Mouse (Mus musculus) myocyte (in vitro differentiated cells): ENCODE results near the gene Pde8b. TPM values are rescaled to one million over a fixed set of nuclear protein-coding genes. Genes with fewer than 3 reads are reported as not detected.

Source experiments
- H3K27me3 ChIP-seq: one replicate; pipeline ENCODE4 v1.6.1; 2011; ENCODE audit not compliant: control insufficient read depth, insufficient read depth, insufficient read length
- H3K36me3 ChIP-seq: one replicate; pipeline ENCODE4 v1.6.1; 2011; ENCODE audit not compliant: control insufficient read depth, insufficient read depth
- H3K4me2 ChIP-seq: one replicate; pipeline ENCODE4 v1.6.1; 2011; ENCODE audit warnings: low read depth, control low read depth
- H3K4me3 ChIP-seq: one replicate; pipeline ENCODE4 v1.5.1; 2011; ENCODE audit warnings: mild to moderate bottlenecking, control low read depth, moderate library complexity
- H3K79me2 ChIP-seq: one replicate; pipeline ENCODE4 v1.6.1; 2011; ENCODE audit not compliant: control insufficient read depth, insufficient read depth
- H3ac ChIP-seq: one replicate; pipeline ENCODE4 v1.6.1; 2011; ENCODE audit not compliant: control insufficient read depth, insufficient read length
- CEBPB ChIP-seq: IDR thresholded peaks from 2 replicates; pipeline ENCODE4 v1.6.1; 2011; ENCODE audit warnings: mild to moderate bottlenecking, moderate library complexity; ENCODE audit not compliant: poor library complexity, insufficient read depth, severe bottlenecking
- E2F4 ChIP-seq: IDR thresholded peaks from one replicate; pipeline ENCODE4 v1.6.1; 2011; ENCODE audit warnings: mild to moderate bottlenecking, control low read depth, moderate library complexity; ENCODE audit not compliant: insufficient read depth
- MAX ChIP-seq: IDR thresholded peaks from one replicate; pipeline ENCODE4 v1.6.1; 2011; ENCODE audit warnings: low read depth, mild to moderate bottlenecking, control low read depth
- MYOD1 ChIP-seq, 3 experiments: IDR thresholded peaks; one replicate each; pipeline ENCODE4 v1.6.1; 2011; ENCODE audit warnings: control low read depth in 2 of 3, low read depth in 2 of 3, mild to moderate bottlenecking in 2 of 3, moderate library complexity in 1 of 3; ENCODE audit not compliant: insufficient read length in 2 of 3, control insufficient read depth in 1 of 3
- MYOG ChIP-seq, 3 experiments: IDR thresholded peaks; one replicate each; pipeline ENCODE4 v1.6.1; 2011; ENCODE audit warnings: control low read depth in 2 of 3, low read depth in 2 of 3, mild to moderate bottlenecking in 2 of 3; ENCODE audit not compliant: insufficient read length in 2 of 3, control insufficient read depth in 1 of 3, insufficient read depth in 1 of 3
- POLR2A ChIP-seq: IDR thresholded peaks from one replicate; pipeline ENCODE4 v1.6.1; 2011; ENCODE audit warnings: low read depth, mild to moderate bottlenecking, control low read depth, moderate library complexity; ENCODE audit not compliant: insufficient read length
- POLR2AphosphoS2 ChIP-seq: IDR thresholded peaks from one replicate; pipeline ENCODE4 v1.6.1; 2011; ENCODE audit warnings: low read depth, control low read depth; ENCODE audit not compliant: insufficient read length
- REST ChIP-seq: IDR thresholded peaks from one replicate; pipeline ENCODE4 v1.6.1; 2011; ENCODE audit warnings: mild to moderate bottlenecking, control low read depth, moderate library complexity; ENCODE audit not compliant: insufficient read depth, insufficient read length
- SRF ChIP-seq: IDR thresholded peaks from one replicate; pipeline ENCODE4 v1.6.1; 2011; ENCODE audit warnings: low read depth; ENCODE audit not compliant: control insufficient read depth, insufficient read length
- TCF12 ChIP-seq: IDR thresholded peaks from one replicate; pipeline ENCODE4 v1.6.1; 2011; ENCODE audit warnings: mild to moderate bottlenecking, control low read depth; ENCODE audit not compliant: poor library complexity, insufficient read depth, severe bottlenecking
- TCF3 ChIP-seq: IDR thresholded peaks from one replicate; pipeline ENCODE4 v1.6.1; 2011; ENCODE audit warnings: low read depth, control low read depth; ENCODE audit not compliant: insufficient read length
- USF1 ChIP-seq: IDR thresholded peaks from one replicate; pipeline ENCODE4 v1.6.1; 2011; ENCODE audit warnings: low read depth, mild to moderate bottlenecking, control low read depth, moderate library complexity
- polyA plus RNA-seq: library from polyadenylated mRNA; unstranded; fragments of >200 nt; fragmentation: generic; extraction: Trizol; gene quantifications from one replicate; pipeline ENCODE4 v1.2.1, GENCODE M21; 2012; ENCODE audit warnings: missing spikeins

Gene Pde8b
- 0.05 TPM for polyA plus RNA-seq

GRCm38 (mm10) chr13:95249511-95250456 is at the start of gene Pde8b:
Gene Pde8b, minus strand, starts transcription at chr13:95250336.
- H3K36me3 ChIP-seq: no peaks in the 10 kb centered on the region
- peaks cover 45% of the 10 kb centered on the region for H3K27me3 ChIP-seq
- no peak within 1 kb of the TSS for H3ac ChIP-seq
- TF ChIP-seq MYOD1 (IDR thresholded peaks at IDR 0.05; ENCODE audit: control insufficient read depth in 1 of 3, insufficient read length in 2 of 3, low read depth in 2 of 3) (no peak), POLR2AphosphoS2 (no peak), SRF (no peak), USF1 (no peak), TCF3 (no peak), POLR2A (no peak), E2F4 (no peak), CEBPB (no peak), MYOG (IDR thresholded peaks at IDR 0.05; ENCODE audit: control insufficient read depth in 1 of 3, insufficient read depth in 1 of 3, insufficient read length in 2 of 3, low read depth in 2 of 3) (no peak), REST (no peak), TCF12 (no peak), MAX (no peak)
- no peak within 1 kb of the TSS for H3K4me2 ChIP-seq
- H3K79me2 ChIP-seq: no peaks in the 10 kb centered on the region
- no peak within 1 kb of the TSS for H3K4me3 ChIP-seq

- peaks cover 4% of the 10 kb centered on the region for H3K27me3 ChIP-seq
- no peaks in the 10 kb centered on the region for H3K79me2 ChIP-seq
- H3K36me3 ChIP-seq: no peaks in the 10 kb centered on the region
- TF ChIP-seq TCF3: no peak
- no peak for TF ChIP-seq MYOG (IDR thresholded peaks at IDR 0.05; ENCODE audit: control insufficient read depth in 1 of 3, insufficient read depth in 1 of 3, insufficient read length in 2 of 3, low read depth in 2 of 3)
- TF ChIP-seq MYOD1 (IDR thresholded peaks at IDR 0.05; ENCODE audit: control insufficient read depth in 1 of 3, insufficient read length in 2 of 3, low read depth in 2 of 3): no peak
- TF ChIP-seq POLR2AphosphoS2: no peak
- no peak for TF ChIP-seq E2F4
- TF ChIP-seq CEBPB: no peak
- TF ChIP-seq SRF: no peak
- no peak for TF ChIP-seq POLR2A
- no peak for TF ChIP-seq TCF12
- no peak for TF ChIP-seq MAX
- no peak for TF ChIP-seq REST
- TF ChIP-seq USF1: no peak
- no peak overlapping the region for H3K4me2 ChIP-seq
- no peak overlapping the region for H3ac ChIP-seq
- H3K4me3 ChIP-seq: no peak overlapping the region
Measured at GRCm38 (mm10) chr13:95291983-95292382, 41.8 kb upstream of the Pde8b start.

GRCm38 (mm10) chr13:95288027-95288426 is 37.9 kb upstream of the Pde8b start:
- no peaks in the 10 kb centered on the region for H3K79me2 ChIP-seq
- no peak overlapping the region for H3K4me2 ChIP-seq
- H3ac ChIP-seq: no peak overlapping the region
- TF ChIP-seq MYOG (IDR thresholded peaks at IDR 0.05; ENCODE audit: control insufficient read depth in 1 of 3, insufficient read depth in 1 of 3, insufficient read length in 2 of 3, low read depth in 2 of 3): no peak
- TF ChIP-seq POLR2AphosphoS2: no peak
- TF ChIP-seq SRF: no peak
- peaks cover 4% of the 10 kb centered on the region for H3K27me3 ChIP-seq
- H3K4me3 ChIP-seq: no peak overlapping the region
- no peaks in the 10 kb centered on the region for H3K36me3 ChIP-seq

GRCm38 (mm10) chr13:95286989-95287388 is 36.9 kb upstream of the Pde8b start:
- Histone ChIP-seq H3K79me2 (no peaks in the 10 kb centered on the region), H3ac (no peak overlapping the region), H3K4me3 (no peak overlapping the region), H3K36me3 (no peaks in the 10 kb centered on the region), H3K4me2 (no peak overlapping the region), H3K27me3 (peaks cover 4% of the 10 kb centered on the region)
- TF ChIP-seq REST: no peak
- no peak for TF ChIP-seq CEBPB
- no peak for TF ChIP-seq POLR2AphosphoS2
- no peak for TF ChIP-seq SRF
- TF ChIP-seq MAX: no peak
- no peak for TF ChIP-seq POLR2A
